Mouse (Mus musculus): ENCODE results near the gene Ppp1r3c. TPM values are rescaled to one million over a fixed set of nuclear protein-coding genes. Genes with fewer than 3 reads are reported as not detected.

Ppp1r3c gene
- total and polyA plus RNA-seq, 3 experiments = not detected

- H3K27me3 ChIP-seq (ENCODE audit: control insufficient read depth in 1 of 2, insufficient read depth in 2 of 2, low read length in 2 of 2) = peaks cover 0 to 1% of the 10 kb centered on the region in 2 experiments; a peak in 1 of 4 replicates
- H3K36me3 ChIP-seq (ENCODE audit: control insufficient read depth in 1 of 2, insufficient read depth in 2 of 2, low read length in 2 of 2) = no peaks in the 10 kb centered on the region
- no peaks in the 10 kb centered on the region for H3K79me2 ChIP-seq (ENCODE audit: control insufficient read depth, insufficient read depth, low read length, poor library complexity)
- H3K4me3 ChIP-seq (ENCODE audit: control insufficient read depth in 1 of 2, insufficient read depth in 1 of 2, low read depth in 2 of 2, low read length in 2 of 2) = no peak overlapping the region
- TF ChIP-seq EP300 (IDR thresholded peaks at IDR 0.05; ENCODE audit: low read depth in 1 of 2, low read length in 2 of 2) = no peak
- TF ChIP-seq POLR2AphosphoS2 (IDR thresholded peaks at IDR 0.05; ENCODE audit: low read length) = no peak
- TF ChIP-seq MAZ (IDR thresholded peaks at IDR 0.05; ENCODE audit: low read depth, low read length) = no peak
- no peak for TF ChIP-seq ZNF384 (IDR thresholded peaks at IDR 0.05; ENCODE audit: low read depth, low read length)
- TF ChIP-seq MAFK (IDR thresholded peaks at IDR 0.05; ENCODE audit: borderline replicate concordance, low read depth, low read length) = no peak
- TF ChIP-seq ZC3H11A (IDR thresholded peaks at IDR 0.05; ENCODE audit: low read depth, low read length) = no peak
- TF ChIP-seq NELFE (IDR thresholded peaks at IDR 0.05; ENCODE audit: low read depth, low read length) = no peak
- TF ChIP-seq CTCF (IDR thresholded peaks at IDR 0.05 in 2 of 3, conservative IDR thresholded peaks at IDR 0.05 in 1 of 3; ENCODE audit: control insufficient read depth in 1 of 3, insufficient read depth in 1 of 3, low read depth in 2 of 3, low read length in 3 of 3, poor library complexity in 1 of 3, severe bottlenecking in 1 of 3) = no peak
- no peak for TF ChIP-seq CHD1 (IDR thresholded peaks at IDR 0.05; ENCODE audit: low read depth, low read length)
- TF ChIP-seq SMC3 (IDR thresholded peaks at IDR 0.05; ENCODE audit: low read depth, low read length) = no peak
- TF ChIP-seq HCFC1 (IDR thresholded peaks at IDR 0.05; ENCODE audit: low read depth, low read length) = no peak
- TF ChIP-seq POLR2AphosphoS5 (IDR thresholded peaks at IDR 0.05; ENCODE audit: borderline replicate concordance, low read depth, low read length) = no peak
- no peaks in the 10 kb centered on the region for H3K4me1 ChIP-seq (ENCODE audit: control insufficient read depth in 1 of 2, insufficient read depth in 2 of 2, low read length in 2 of 2)
- DNase-seq (ENCODE audit: low read depth, low spot score) = no peak
- no peak overlapping the region for H3K9ac ChIP-seq (ENCODE audit: control insufficient read depth, low read depth, low read length, poor library complexity, severe bottlenecking)
- H3K27ac ChIP-seq (ENCODE audit: control insufficient read depth, low read depth, low read length) = no peak overlapping the region
- no peaks in the 10 kb centered on the region for H3K9me3 ChIP-seq (replicated peaks; ENCODE audit: insufficient read depth, low read length)
Observed at GRCm38 (mm10) chr19:36691245-36691644, 45.2 kb downstream of the Ppp1r3c start.

GRCm38 (mm10) chr19:36689205-36689604, 47.2 kb downstream of the Ppp1r3c start:
- H3K9me3 ChIP-seq (replicated peaks; ENCODE audit: insufficient read depth, low read length) = no peaks in the 10 kb centered on the region
- no peak overlapping the region for H3K4me3 ChIP-seq (ENCODE audit: control insufficient read depth in 1 of 2, insufficient read depth in 1 of 2, low read depth in 2 of 2, low read length in 2 of 2)
- no peaks in the 10 kb centered on the region for H3K79me2 ChIP-seq (ENCODE audit: control insufficient read depth, insufficient read depth, low read length, poor library complexity)
- H3K9ac ChIP-seq (ENCODE audit: control insufficient read depth, low read depth, low read length, poor library complexity, severe bottlenecking) = no peak overlapping the region
- TF ChIP-seq RAD21 (IDR thresholded peaks at IDR 0.05; ENCODE audit: low read depth, low read length) (no peak), MAFK (IDR thresholded peaks at IDR 0.05; ENCODE audit: borderline replicate concordance, low read depth, low read length) (no peak), GABPA (IDR thresholded peaks at IDR 0.05; ENCODE audit: low read depth, low read length) (no peak), TBP (IDR thresholded peaks at IDR 0.05; ENCODE audit: low read depth, low read length) (no peak)
- no peak overlapping the region for H3K27ac ChIP-seq (ENCODE audit: control insufficient read depth, low read depth, low read length)
- no peaks in the 10 kb centered on the region for H3K36me3 ChIP-seq (ENCODE audit: control insufficient read depth in 1 of 2, insufficient read depth in 2 of 2, low read length in 2 of 2)
- H3K4me1 ChIP-seq (ENCODE audit: control insufficient read depth in 1 of 2, insufficient read depth in 2 of 2, low read length in 2 of 2) = no peaks in the 10 kb centered on the region
- no peak for DNase-seq (ENCODE audit: low read depth, low spot score)
- H3K27me3 ChIP-seq (ENCODE audit: control insufficient read depth in 1 of 2, insufficient read depth in 2 of 2, low read length in 2 of 2) = peaks cover 0 to 1% of the 10 kb centered on the region in 2 experiments; a peak in 1 of 4 replicates
